Mouse (Mus musculus) G1E (cell line): ENCODE results near the gene Rfesd. TPM values are rescaled to one million over a fixed set of nuclear protein-coding genes. Genes with fewer than 3 reads are reported as not detected.

ENCODE experiments used
- ATAC-seq: 2 replicates; pipeline ENCODE4 v1.8.0; 2016; ENCODE audit warnings: mild to moderate bottlenecking; ENCODE audit not compliant: insufficient number of reproducible peaks, poor library complexity, low FRiP score, severe bottlenecking; ENCODE audit errors: extremely low read depth
- DNase-seq: peaks from one replicate; pipeline ENCODE4 v3.0.0; 2012; ENCODE audit warnings: low spot score
- H3K27me3 ChIP-seq: 2 replicates; pipeline ENCODE4 v1.6.1; 2012; ENCODE audit warnings: mild to moderate bottlenecking, low read length, inconsistent platforms; ENCODE audit not compliant: insufficient read depth
- H3K36me3 ChIP-seq: replicated peaks from 2 replicates; pipeline ENCODE3; 2012; ENCODE audit warnings: mild to moderate bottlenecking, inconsistent platforms
- H3K4me1 ChIP-seq: 2 replicates; pipeline ENCODE4 v1.6.1; 2012; ENCODE audit warnings: low read depth, low read length, inconsistent platforms, mixed read lengths; ENCODE audit not compliant: insufficient read depth
- H3K4me3 ChIP-seq: 2 replicates; pipeline ENCODE4 v1.5.1; 2012; ENCODE audit warnings: low read depth, mild to moderate bottlenecking, inconsistent platforms, low read length, moderate library complexity, mixed read lengths
- H3K9me3 ChIP-seq: replicated peaks from 2 replicates; pipeline ENCODE4 v1.6.1; 2012; ENCODE audit warnings: inconsistent platforms
- CTCF ChIP-seq: IDR thresholded peaks from 2 replicates; pipeline ENCODE4 v1.5.1; 2012; ENCODE audit warnings: low read depth, low read length, inconsistent platforms, mixed read lengths
- GATA1 ChIP-seq: IDR thresholded peaks from 2 replicates; pipeline ENCODE4 v1.6.1; 2012; ENCODE audit warnings: borderline replicate concordance, low read length, inconsistent platforms, mixed read lengths
- GATA2 ChIP-seq: IDR thresholded peaks from 2 replicates; pipeline ENCODE4 v1.6.1; 2012; ENCODE audit warnings: low read depth, low read length, inconsistent platforms, borderline replicate concordance
- POLR2AphosphoS5 ChIP-seq: IDR thresholded peaks from 2 replicates; pipeline ENCODE4 v1.6.1; 2012; ENCODE audit warnings: low read depth, low read length, inconsistent platforms; ENCODE audit not compliant: insufficient replicate concordance
- TAL1 ChIP-seq: conservative IDR thresholded peaks from 2 replicates; pipeline ENCODE4 v1.6.1; 2012; ENCODE audit warnings: low read depth, low read length, inconsistent platforms, mixed read lengths
- polyA plus RNA-seq: library from polyadenylated mRNA; stranded (reverse); fragments of >175 nt; gene quantifications from 2 replicates; pipeline ENCODE4 v1.2.3, GENCODE M21; 2012
- total RNA-seq, 2 experiments: library from RNA; stranded (forward) in 1 of 2; stranded (reverse) in 1 of 2; fragments of 200-1000 nt in 1 of 2; fragments of >200 nt in 1 of 2; fragmentation: Nextera tagmentation in 1 of 2; gene quantifications; 2 replicates each; pipeline ENCODE4 v1.2.3; 2014 to 2017

Gene Rfesd
- total and polyA plus RNA-seq, 3 experiments, result 3.3 to 29.5 (median 29.0) TPM

DNA sequence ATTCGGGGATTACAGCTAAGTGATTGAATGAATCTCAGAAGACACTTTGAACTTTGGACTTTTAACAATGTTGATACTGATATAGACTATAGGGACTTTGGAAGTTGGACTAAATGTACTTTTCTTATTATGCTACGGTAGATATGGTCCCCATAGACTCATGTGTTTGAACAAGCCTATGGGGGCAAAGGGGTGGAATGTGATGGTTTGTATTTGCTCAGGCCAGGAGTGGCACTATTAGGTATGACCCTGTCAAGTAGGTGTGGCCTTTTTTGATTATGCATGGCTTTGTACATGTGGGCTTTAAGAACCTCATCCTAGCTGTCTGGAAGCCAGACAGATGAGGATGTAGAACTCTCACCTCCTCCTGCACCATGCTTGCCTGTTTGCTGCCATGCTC, 44.0 kb downstream of the Rfesd start:
- H3K36me3 ChIP-seq, result no peaks in the 10 kb centered on the region
- no peaks in the 10 kb centered on the region for H3K9me3 ChIP-seq
- ATAC-seq, result no peak
- no peaks in the 10 kb centered on the region; the same call in 1 of the 2 replicates for H3K4me1 ChIP-seq
- no peak for DNase-seq
- peaks cover 7% of the 10 kb centered on the region; the same call in 1 of the 2 replicates for H3K27me3 ChIP-seq
- TF ChIP-seq TAL1 (no peak), CTCF (no peak), GATA1 (no peak), GATA2 (no peak), POLR2AphosphoS5 (no peak)
- no peak overlapping the region for H3K4me3 ChIP-seq

- Histone ChIP-seq H3K36me3 (no peaks in the 10 kb centered on the region), H3K9me3 (no peaks in the 10 kb centered on the region), H3K27me3 (peaks cover 12% of the 10 kb centered on the region; the same call in 1 of the 2 replicates), H3K4me3 (no peak within 1 kb of the TSS), H3K4me1 (no peaks in the 10 kb centered on the region)
- TF ChIP-seq CTCF (no peak), GATA1 (no peak)
- ATAC-seq (no peak), DNase-seq (no peak)
Measured at GRCm38 (mm10) chr13:75966850-75967249, 51.7 kb downstream of the Rfesd start, which contains the start of gene Spata9. Gene Spata9 (plus strand): TSS chr13:75967150.

GRCm38 (mm10) chr13:75955357-75955992, 63.0 kb downstream of the Rfesd start:
- no peak overlapping the region for H3K4me3 ChIP-seq
- no peaks in the 10 kb centered on the region for H3K4me1 ChIP-seq
- no peak for TF ChIP-seq POLR2AphosphoS5
- TF ChIP-seq GATA1, result no peak
- no peak for TF ChIP-seq TAL1
- TF ChIP-seq GATA2, result no peak
- no peak for TF ChIP-seq CTCF
- DNase-seq (no peak), ATAC-seq (no peak)
- no peaks in the 10 kb centered on the region for H3K36me3 ChIP-seq
- H3K27me3 ChIP-seq, result 0 out of 2 replicates have a peak, but pooled peaks cover 5% of the 10 kb centered on the region
- H3K9me3 ChIP-seq, result no peaks in the 10 kb centered on the region

Other genes starting within 250 kb of the Rfesd start
- gene Glrx, start 178.9 kb downstream of the Rfesd start, total RNA-seq (2014; fragmentation: Nextera tagmentation), result 82.2 and 89.2 TPM in 2 replicates
- 40.9 and 45.4 TPM in 2 replicates for gene Glrx, start 178.9 kb downstream of the Rfesd start, total RNA-seq (2017)
- gene Glrx, start 178.9 kb downstream of the Rfesd start, polyA plus RNA-seq, result 3.1 and 3.7 TPM in 2 replicates
- gene Rhobtb3, start 74.8 kb downstream of the Rfesd start, total RNA-seq (2014; fragmentation: Nextera tagmentation), result 38.6 and 49.9 TPM in 2 replicates
- gene Rhobtb3, start 74.8 kb downstream of the Rfesd start, total RNA-seq (2017), result 19.2 and 23.7 TPM in 2 replicates
- gene Rhobtb3, start 74.8 kb downstream of the Rfesd start, polyA plus RNA-seq, result 7.1 and 9.9 TPM in 2 replicates
- not detected in 2 replicates for gene Spata9, start 51.6 kb downstream of the Rfesd start, total RNA-seq (2014; fragmentation: Nextera tagmentation)
- gene Spata9, start 51.6 kb downstream of the Rfesd start, total RNA-seq (2017), result 0.93 TPM in 1 of 2 replicates, not detected in the other
- gene Spata9, start 51.6 kb downstream of the Rfesd start, polyA plus RNA-seq, result not detected in 2 replicates
- gene Gpr150, start 38.3 kb upstream of the Rfesd start, total RNA-seq (2014; fragmentation: Nextera tagmentation), result not detected in 2 replicates
- gene Gpr150, start 38.3 kb upstream of the Rfesd start, total RNA-seq (2017), result 0.05 TPM in 1 of 2 replicates, not detected in the other
- gene Gpr150, start 38.3 kb upstream of the Rfesd start, polyA plus RNA-seq, result not detected in 2 replicates
- 16.3 and 16.6 TPM in 2 replicates for gene Arsk, start 79.9 kb upstream of the Rfesd start, total RNA-seq (2014; fragmentation: Nextera tagmentation)
- 7.0 and 7.9 TPM in 2 replicates for gene Arsk, start 79.9 kb upstream of the Rfesd start, total RNA-seq (2017)
- gene Arsk, start 79.9 kb upstream of the Rfesd start, polyA plus RNA-seq, result 1.9 and 2.5 TPM in 2 replicates
- gene Ttc37, start 80.0 kb upstream of the Rfesd start, total RNA-seq (2014; fragmentation: Nextera tagmentation), result 36.4 and 40.3 TPM in 2 replicates
- 28.4 and 34.7 TPM in 2 replicates for gene Ttc37, start 80.0 kb upstream of the Rfesd start, total RNA-seq (2017)
- 0.58 and 1.4 TPM in 2 replicates for gene Ttc37, start 80.0 kb upstream of the Rfesd start, polyA plus RNA-seq